Mouse (Mus musculus) heart, adult 2 months (tissue): Measurements from ENCODE around the gene Trpm3. TPM values are rescaled to one million over a fixed set of nuclear protein-coding genes. Genes with fewer than 3 reads are reported as not detected.
A peak's percentile ranks its signal among the peaks of the same experiment; 100 is the strongest.

ENCODE experiments used
- DNase-seq, 2 experiments: peaks; one replicate each; pipeline ENCODE4 v3.0.0; 2021
- H3K27ac ChIP-seq: fragments of 200-600 bp; 2 replicates; pipeline ENCODE4 v1.8.1; 2022
- H3K27me3 ChIP-seq: fragments of 200-500 bp; 2 replicates; pipeline ENCODE4 v1.6.1; 2012; ENCODE audit warnings: mild to moderate bottlenecking, low read length, inconsistent platforms, mixed read lengths; ENCODE audit not compliant: control insufficient read depth, insufficient read depth
- H3K36me3 ChIP-seq: fragments of 200-500 bp; 2 replicates; pipeline ENCODE4 v1.6.1; 2012; ENCODE audit warnings: low read length, inconsistent platforms; ENCODE audit not compliant: control insufficient read depth, insufficient read depth
- H3K4me1 ChIP-seq: fragments of 200-500 bp; 2 replicates; pipeline ENCODE4 v1.6.1; 2011; ENCODE audit warnings: low read length; ENCODE audit not compliant: control insufficient read depth, insufficient read depth
- H3K4me3 ChIP-seq: fragments of 200-600 bp; 2 replicates; pipeline ENCODE4 v1.8.1; 2022
- H3K79me2 ChIP-seq: fragments of 200-500 bp; replicated peaks from 2 replicates; pipeline ENCODE4 v1.6.1; 2012; ENCODE audit warnings: mild to moderate bottlenecking, inconsistent platforms, low read length, moderate library complexity, mixed read lengths; ENCODE audit not compliant: control insufficient read depth, insufficient read depth
- H3K9ac ChIP-seq: fragments of 200-500 bp; 2 replicates; pipeline ENCODE4 v1.6.1; 2012; ENCODE audit warnings: low read depth, mild to moderate bottlenecking, control low read depth, inconsistent platforms, low read length, mixed read lengths
- CTCF ChIP-seq: fragments of 200-600 bp; IDR thresholded peaks from 2 replicates; pipeline ENCODE4 v1.8.1; 2022; ENCODE audit warnings: antibody characterized with exemption, mild to moderate bottlenecking, moderate library complexity
- EP300 ChIP-seq: fragments of 200-500 bp; IDR thresholded peaks from 2 replicates; pipeline ENCODE4 v1.6.1; 2011; ENCODE audit warnings: low read depth, low read length, control low read depth; ENCODE audit not compliant: insufficient read depth
- POLR2A ChIP-seq: fragments of 200-500 bp; IDR thresholded peaks from 2 replicates; pipeline ENCODE4 v1.6.1; 2011; ENCODE audit warnings: mild to moderate bottlenecking, low read depth, low read length, control low read depth; ENCODE audit not compliant: insufficient read depth
- intact Hi-C: fragments of 180-260 bp; cut with DNase I; formaldehyde crosslinking; loops from one replicate; pipeline ENCODE4 v1.15.1; 2025
- microRNA-seq, 2 experiments: library from miRNA; unstranded; fragments of <30 nt; microRNA quantifications; one replicate each; pipeline ENCODE4 v1.2.0; 2021
- polyA plus RNA-seq: library from polyadenylated mRNA; depleted of rRNA; stranded (reverse); fragments of >200 nt; gene quantifications from 2 replicates; pipeline ENCODE4 v1.2.3, GENCODE M21; 2012
- total RNA-seq, 2 experiments: library from RNA; stranded (reverse); gene quantifications; 2 replicates each; pipeline ENCODE4 v1.2.3; 2021

Trpm3 gene
- total and polyA plus RNA-seq, 3 experiments = 0.51 to 1.1 (median 0.81) TPM

DNA sequence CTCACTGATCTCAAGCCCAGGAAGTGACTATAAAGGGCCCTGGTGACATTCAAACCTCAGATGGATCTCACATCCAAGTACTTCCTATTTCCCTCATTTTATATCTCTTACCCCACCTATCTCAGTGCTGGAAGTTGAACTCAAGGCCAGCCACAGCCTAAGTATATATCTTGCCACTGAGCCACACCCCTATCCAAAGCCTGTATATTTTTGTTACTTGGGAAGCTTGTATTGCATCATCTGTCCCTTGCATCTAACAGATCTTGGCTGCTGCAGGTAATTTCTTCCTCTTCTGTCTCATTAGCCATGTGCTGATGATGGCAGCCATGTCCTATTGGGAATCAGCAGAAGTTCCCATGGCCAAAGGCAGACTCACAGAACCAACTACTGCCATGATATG, 904.9 kb downstream of the Trpm3 start:
- no peak for DNase-seq

More for the DNA sequence above, 904.9 kb downstream of the Trpm3 start:
- Histone ChIP-seq H3K4me3 (no peak overlapping the region), H3K27me3 (no peaks in the 10 kb centered on the region), H3K9ac (no peak overlapping the region), H3K79me2 (no peaks in the 10 kb centered on the region), H3K36me3 (no peaks in the 10 kb centered on the region), H3K27ac (0 out of 2 replicates have a peak overlapping the region, but pooled peaks have one; percentile 15), H3K4me1 (peaks cover 9% of the 10 kb centered on the region)
- TF ChIP-seq POLR2A = no peak
- no peak for TF ChIP-seq CTCF
- no peak for TF ChIP-seq EP300
- intact Hi-C loops = no loop called here

Small RNA genes lying within 50 kb of the gene (microRNA-seq; reads per million reads assigned to microRNA genes)
- gene Mir204 = 87.0 to 191 reads per million in 2 experiments
